Mouse (Mus musculus) lung, postnatal 0 days (tissue): ENCODE measurements at regions not wholly inside any gene's neighbourhood (a gene's known extent, or its start where the extent isn't known, plus 50 kb on each side); places are given as distances from the start of the nearest gene placed in this dataset.

ENCODE experiments used
- ATAC-seq: fragments of 200-750 bp; cut with Nextera tagmentation; 2 replicates; pipeline ENCODE4 v1.8.0; 2017; ENCODE audit warnings: moderate library complexity
- DNase-seq: peaks from one replicate; pipeline ENCODE4 v3.0.0-alpha.2; 2016; ENCODE audit warnings: low spot score
- H3K27ac ChIP-seq: fragments of 300-500 bp; sonication (generic); 2 replicates; pipeline ENCODE4 v1.5.1; 2014; ENCODE audit warnings: antibody characterized with exemption, mild to moderate bottlenecking, low read length, mixed read lengths
- H3K27me3 ChIP-seq: fragments of 300-500 bp; sonication (generic); replicated peaks from 2 replicates; pipeline ENCODE4 v1.6.1; 2014; ENCODE audit warnings: low read length, mixed read lengths; ENCODE audit not compliant: insufficient read depth
- H3K36me3 ChIP-seq: fragments of 300-500 bp; sonication (generic); 2 replicates; pipeline ENCODE4 v1.6.1; 2014; ENCODE audit warnings: low read length, mixed read lengths; ENCODE audit not compliant: insufficient read depth
- H3K4me1 ChIP-seq: fragments of 300-500 bp; sonication (generic); 2 replicates; pipeline ENCODE4 v1.6.1; 2014; ENCODE audit warnings: antibody characterized with exemption, low read depth, low read length, mixed read lengths; ENCODE audit not compliant: insufficient read depth
- H3K4me2 ChIP-seq: fragments of 300-500 bp; sonication (generic); replicated peaks from 2 replicates; pipeline ENCODE4 v1.6.1; 2014; ENCODE audit warnings: low read depth, mild to moderate bottlenecking, low read length, moderate library complexity, mixed read lengths
- H3K4me3 ChIP-seq: fragments of 300-500 bp; sonication (generic); 2 replicates; pipeline ENCODE4 v1.5.1; 2014; ENCODE audit warnings: low read depth, low read length
- H3K9ac ChIP-seq: fragments of 300-500 bp; sonication (generic); replicated peaks from 2 replicates; pipeline ENCODE4 v1.6.1; 2014; ENCODE audit warnings: low read depth, mild to moderate bottlenecking
- H3K9me3 ChIP-seq: fragments of 300-500 bp; sonication (generic); 2 replicates; pipeline ENCODE4 v1.6.1; 2016; ENCODE audit warnings: low read length, mixed read lengths
- CTCF ChIP-seq: IDR thresholded peaks from 2 replicates; pipeline ENCODE4 v1.5.1; 2016; ENCODE audit warnings: antibody characterized with exemption, mild to moderate bottlenecking
- EP300 ChIP-seq: IDR thresholded peaks from 2 replicates; pipeline ENCODE4 v1.6.1; 2016; ENCODE audit warnings: antibody characterized with exemption, mild to moderate bottlenecking, control low read depth
- WGBS: fragments of 180-500 bp; shearing (Covaris S2); extraction: QIAGEN DNeasy Blood & Tissue Kit; methylation state at CpG from one replicate; pipeline ENCODE4 v1.1.7; 2014; 5-methylcytosine and 5-hydroxymethylcytosine counted together

DNA sequence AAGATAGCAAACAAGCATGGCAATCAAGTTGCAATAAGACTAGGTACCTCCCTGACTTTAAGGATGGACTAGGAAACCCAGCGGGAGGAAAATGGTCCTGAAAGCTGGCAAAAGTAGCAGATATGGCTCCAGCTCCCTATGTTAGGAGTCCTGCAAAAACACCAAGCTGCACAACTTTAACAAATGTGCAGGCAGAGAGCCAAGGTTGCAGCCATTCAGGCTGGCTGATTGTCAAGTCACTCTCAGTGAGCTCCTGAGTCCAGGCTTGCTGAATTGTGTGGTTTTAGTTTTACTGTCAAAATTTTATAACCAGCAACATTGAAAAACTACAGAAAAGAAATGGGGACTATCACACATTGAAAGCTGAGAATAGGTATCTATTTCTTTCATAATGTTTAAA is 1122.8 kb upstream of the Slc10a2 start:
- H3K27me3 ChIP-seq: no peaks in the 10 kb centered on the region
- no peak for DNase-seq
- H3K36me3 ChIP-seq: no peaks in the 10 kb centered on the region
- no peak overlapping the region for H3K9ac ChIP-seq
- H3K4me2 ChIP-seq: no peak overlapping the region
- H3K4me3 ChIP-seq: no peak overlapping the region
- no peak for TF ChIP-seq CTCF
- TF ChIP-seq EP300: no peak
- ATAC-seq: no peak
- no peaks in the 10 kb centered on the region for H3K9me3 ChIP-seq
- no peak overlapping the region for H3K27ac ChIP-seq
- 58% methylated on average over 1 of the region's 1 CpGs for WGBS
- H3K4me1 ChIP-seq: no peaks in the 10 kb centered on the region

DNA sequence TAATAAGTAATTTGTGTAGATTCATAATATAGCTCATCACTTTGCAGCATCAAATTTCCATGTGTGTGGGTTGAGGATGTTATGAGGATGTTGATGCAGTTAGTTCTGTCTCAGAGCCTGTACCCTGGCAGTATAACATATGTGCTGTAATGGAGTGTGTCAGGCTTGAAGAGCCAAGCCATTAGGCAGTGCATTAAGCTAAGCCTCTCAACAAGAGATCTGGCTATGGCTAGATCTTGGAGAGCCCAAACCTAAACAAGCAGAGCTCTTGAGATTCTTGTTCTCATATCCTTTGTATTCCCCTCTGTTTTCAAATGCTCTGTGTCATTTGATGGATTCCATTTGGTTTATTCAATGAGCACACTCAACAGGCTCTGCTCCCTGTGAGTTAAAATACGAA is 1120.0 kb upstream of the Slc10a2 start:
- no peak overlapping the region for H3K9ac ChIP-seq
- TF ChIP-seq EP300 (no peak), CTCF (no peak)
- no peaks in the 10 kb centered on the region for H3K36me3 ChIP-seq
- H3K4me2 ChIP-seq: no peak overlapping the region
- no peak overlapping the region for H3K4me3 ChIP-seq
- no peaks in the 10 kb centered on the region for H3K9me3 ChIP-seq
- no peak overlapping the region for H3K27ac ChIP-seq
- H3K27me3 ChIP-seq: no peaks in the 10 kb centered on the region
- no peaks in the 10 kb centered on the region for H3K4me1 ChIP-seq
- ATAC-seq (no peak), DNase-seq (no peak)
- WGBS: 88% methylated on average over 1 of the region's 1 CpGs

DNA sequence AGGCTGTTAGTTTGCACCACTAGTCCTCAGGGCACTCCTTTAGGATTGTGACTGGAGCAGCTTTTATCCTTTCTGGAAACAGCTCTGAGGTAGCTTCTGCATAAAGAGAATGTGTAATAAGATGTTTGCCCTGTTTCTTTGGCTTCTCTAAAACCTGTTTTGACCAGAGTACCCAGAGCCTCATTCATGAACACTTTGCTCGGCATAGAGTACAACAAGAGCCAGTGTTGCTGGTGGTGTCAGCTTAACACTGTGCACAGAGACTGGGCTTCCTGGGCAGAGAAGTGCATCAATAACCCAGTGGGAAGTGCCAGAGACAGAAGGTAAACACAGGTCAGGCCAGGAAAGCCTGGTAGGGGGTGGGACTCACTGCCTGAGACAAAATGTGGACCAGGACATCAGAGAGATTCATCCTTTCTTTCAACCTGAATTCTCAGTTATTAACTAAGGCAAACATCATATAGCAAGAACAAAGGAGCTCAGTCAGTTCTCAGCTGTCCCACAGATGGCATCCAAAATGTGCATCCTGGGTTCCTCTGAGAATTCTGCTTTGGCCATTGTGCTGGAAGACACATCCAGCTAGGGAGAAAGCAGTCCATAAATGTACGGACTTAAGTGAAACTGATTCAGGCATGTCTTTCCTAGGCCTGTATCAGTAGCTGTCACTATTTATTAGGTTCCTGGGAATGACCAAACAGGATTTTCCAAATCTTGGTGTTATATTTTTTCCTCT is 1102.6 kb upstream of the Slc10a2 start:
- H3K27me3 ChIP-seq: no peaks in the 10 kb centered on the region
- H3K4me1 ChIP-seq: no peaks in the 10 kb centered on the region
- no peaks in the 10 kb centered on the region for H3K9me3 ChIP-seq
- no peak overlapping the region for H3K27ac ChIP-seq
- no peaks in the 10 kb centered on the region for H3K36me3 ChIP-seq
- H3K4me2 ChIP-seq: no peak overlapping the region
- H3K9ac ChIP-seq: no peak overlapping the region
- TF ChIP-seq EP300 (no peak), CTCF (no peak)
- 44% methylated on average over 2 of the region's 2 CpGs for WGBS
- no peak for DNase-seq
- H3K4me3 ChIP-seq: no peak overlapping the region
- no peak for ATAC-seq

DNA sequence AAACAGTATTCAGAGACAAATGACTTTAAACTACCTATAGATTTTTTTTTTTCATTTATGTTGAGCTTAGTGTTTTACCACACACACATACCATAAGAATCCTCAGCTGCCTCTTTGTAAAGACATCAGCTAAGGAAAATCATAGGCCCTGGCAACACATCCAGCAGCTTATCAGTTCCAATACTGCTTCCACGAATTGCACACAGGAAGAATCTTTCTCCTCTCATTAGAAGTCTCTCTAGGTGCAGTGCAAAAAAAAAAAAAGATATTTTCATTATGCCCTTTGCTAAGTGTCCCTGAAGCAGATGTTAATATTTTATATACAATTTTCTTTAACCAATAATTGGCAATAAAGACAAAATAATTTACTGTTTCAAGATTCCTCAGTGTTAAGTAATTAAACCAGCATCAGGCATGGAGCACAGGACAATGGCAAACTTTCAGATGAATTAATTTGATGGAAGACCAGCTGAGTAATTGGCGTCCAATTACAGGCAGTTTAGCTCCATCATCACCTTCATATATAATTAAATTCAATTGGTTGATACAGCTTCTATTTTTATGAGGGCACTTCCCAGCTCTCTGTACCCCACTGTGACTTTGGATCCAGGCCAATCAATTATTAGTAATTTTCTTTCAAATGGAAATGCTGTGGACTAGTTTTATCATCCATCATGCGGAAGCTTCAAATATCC is 1099.0 kb upstream of the Slc10a2 start:
- no peaks in the 10 kb centered on the region for H3K4me1 ChIP-seq
- WGBS: 75% methylated on average over 3 of the region's 3 CpGs
- DNase-seq (no peak), ATAC-seq (no peak)
- TF ChIP-seq EP300: no peak
- no peak for TF ChIP-seq CTCF
- H3K4me3 ChIP-seq: no peak overlapping the region
- no peak overlapping the region for H3K27ac ChIP-seq
- no peak overlapping the region for H3K9ac ChIP-seq
- no peak overlapping the region for H3K4me2 ChIP-seq
- no peaks in the 10 kb centered on the region for H3K36me3 ChIP-seq
- H3K27me3 ChIP-seq: no peaks in the 10 kb centered on the region
- no peaks in the 10 kb centered on the region for H3K9me3 ChIP-seq

DNA sequence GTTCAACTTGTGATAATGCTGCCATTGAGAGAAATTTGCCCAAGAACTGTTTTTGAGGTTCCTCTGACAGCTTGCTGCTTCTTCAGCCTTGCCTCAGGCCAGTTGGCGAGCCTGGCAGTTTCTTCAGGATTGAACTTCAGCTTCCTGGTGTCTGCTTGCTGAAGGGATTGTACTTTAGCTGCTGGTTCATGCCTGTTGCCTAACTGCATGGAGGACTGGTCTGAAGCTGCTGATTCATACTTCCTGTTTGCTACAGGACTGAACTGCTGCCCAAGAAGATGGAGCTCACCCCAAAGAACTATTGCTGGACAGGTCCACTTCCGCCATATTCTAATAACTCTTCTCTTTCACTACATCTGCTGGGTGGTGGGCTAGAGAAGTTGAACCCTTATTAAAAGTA is 1086.3 kb upstream of the Slc10a2 start:
- ATAC-seq: no peak
- Histone ChIP-seq H3K27ac (no peak overlapping the region), H3K9me3 (no peaks in the 10 kb centered on the region), H3K27me3 (no peaks in the 10 kb centered on the region), H3K4me1 (no peaks in the 10 kb centered on the region), H3K4me2 (no peak overlapping the region), H3K4me3 (no peak overlapping the region), H3K9ac (no peak overlapping the region), H3K36me3 (no peaks in the 10 kb centered on the region)
- WGBS: 92% methylated on average over 2 of the region's 2 CpGs
- TF ChIP-seq EP300 (no peak), CTCF (no peak)
- no peak for DNase-seq

DNA sequence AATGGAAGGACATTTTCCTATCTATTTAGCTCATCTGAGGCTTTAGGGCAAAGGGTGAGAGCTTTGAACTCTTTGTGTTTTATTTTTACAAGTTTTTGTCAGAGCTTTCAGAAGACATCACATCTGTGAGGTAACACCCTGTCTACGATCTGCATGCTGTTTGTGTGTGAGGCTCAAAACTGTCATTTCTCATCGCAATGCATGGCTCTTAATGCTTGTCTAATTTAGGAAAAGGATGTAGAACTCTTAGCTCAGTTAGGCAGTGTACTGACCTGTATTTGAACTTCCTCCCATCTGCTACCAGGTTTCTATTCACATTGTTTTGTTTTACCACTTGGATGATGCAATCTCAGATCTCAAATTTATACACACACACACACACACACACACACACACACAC is 1083.3 kb upstream of the Slc10a2 start:
- H3K36me3 ChIP-seq: no peaks in the 10 kb centered on the region
- H3K4me1 ChIP-seq: no peaks in the 10 kb centered on the region
- TF ChIP-seq EP300 (no peak), CTCF (no peak)
- ATAC-seq: no peak
- H3K27me3 ChIP-seq: no peaks in the 10 kb centered on the region
- no peak overlapping the region for H3K27ac ChIP-seq
- no peak for DNase-seq
- no peak overlapping the region for H3K4me2 ChIP-seq
- WGBS: 32% methylated on average over 2 of the region's 2 CpGs
- no peak overlapping the region for H3K4me3 ChIP-seq
- no peaks in the 10 kb centered on the region for H3K9me3 ChIP-seq
- H3K9ac ChIP-seq: no peak overlapping the region
